Mouse (Mus musculus) left cerebral cortex, adult 18-20 months (tissue): Measurements from ENCODE around the gene Sfxn2. TPM values are rescaled to one million over a fixed set of nuclear protein-coding genes. Genes with fewer than 3 reads are reported as not detected.

Experiments
- DNase-seq, 2 experiments: peaks; one replicate each; pipeline ENCODE4 v3.0.0; 2021 to 2022; ENCODE audit warnings: low spot score in 2 of 2, mixed read lengths in 1 of 2
- total RNA-seq, 2 experiments: library from RNA; stranded (reverse); gene quantifications; 2 replicates each; pipeline ENCODE4 v1.2.3; 2021

Sfxn2 gene
- total RNA-seq, 2 experiments from 2014 or later: 3.5 to 5.6 TPM

DNA sequence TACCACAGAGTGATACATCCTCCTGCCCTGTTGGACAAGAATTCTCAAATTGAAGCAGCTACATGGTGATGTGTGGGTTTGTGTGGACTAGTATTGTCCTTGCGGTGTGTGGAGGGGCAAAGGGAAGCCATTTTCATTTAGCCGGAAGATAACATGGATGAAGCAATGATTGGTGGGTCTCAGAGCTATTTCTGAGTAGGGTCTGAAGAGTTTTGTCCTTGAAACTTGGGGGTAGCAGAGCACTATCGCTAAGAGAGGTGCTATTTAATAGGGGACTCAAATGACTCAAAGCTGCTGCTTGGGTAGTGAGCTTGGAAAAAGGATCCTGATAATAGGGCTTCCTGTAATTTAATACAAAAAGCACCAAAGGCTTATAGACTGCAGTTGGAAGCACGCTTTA is 25.0 kb downstream of the Sfxn2 start:
- DNase-seq: no peak

DNA sequence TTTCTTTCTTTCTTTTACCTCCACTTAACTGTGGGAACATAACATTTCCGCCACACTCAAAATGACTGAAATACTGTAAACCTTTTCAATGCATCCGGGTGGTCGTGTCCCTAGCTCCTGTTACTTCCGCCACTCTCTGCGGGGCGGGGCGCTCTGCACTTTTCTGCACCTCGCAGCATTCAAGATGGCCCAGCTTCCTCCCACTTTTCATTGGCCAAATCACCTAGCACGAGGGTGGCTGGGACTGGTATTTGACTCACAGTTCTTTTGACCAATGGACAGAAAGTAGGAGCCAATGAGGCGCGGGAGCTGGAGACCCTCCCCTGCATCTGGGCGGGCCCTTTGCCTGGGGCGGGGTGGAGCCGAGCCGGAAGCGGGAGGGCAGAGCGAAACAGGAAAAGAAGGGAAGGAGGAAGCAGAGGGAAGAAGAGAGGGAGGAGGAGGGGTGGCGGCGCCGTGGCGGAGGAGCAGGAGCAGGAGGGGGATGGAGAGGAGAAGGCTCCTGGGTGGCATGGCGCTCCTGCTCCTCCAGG is 25.6 kb downstream of the Sfxn2 start, which contains the start of gene Wbp1l:
Gene Wbp1l (plus strand): TSS at position 365 of the 533 bp plus-strand sequence.
- peak; percentile 93 to 97 for DNase-seq

DNA sequence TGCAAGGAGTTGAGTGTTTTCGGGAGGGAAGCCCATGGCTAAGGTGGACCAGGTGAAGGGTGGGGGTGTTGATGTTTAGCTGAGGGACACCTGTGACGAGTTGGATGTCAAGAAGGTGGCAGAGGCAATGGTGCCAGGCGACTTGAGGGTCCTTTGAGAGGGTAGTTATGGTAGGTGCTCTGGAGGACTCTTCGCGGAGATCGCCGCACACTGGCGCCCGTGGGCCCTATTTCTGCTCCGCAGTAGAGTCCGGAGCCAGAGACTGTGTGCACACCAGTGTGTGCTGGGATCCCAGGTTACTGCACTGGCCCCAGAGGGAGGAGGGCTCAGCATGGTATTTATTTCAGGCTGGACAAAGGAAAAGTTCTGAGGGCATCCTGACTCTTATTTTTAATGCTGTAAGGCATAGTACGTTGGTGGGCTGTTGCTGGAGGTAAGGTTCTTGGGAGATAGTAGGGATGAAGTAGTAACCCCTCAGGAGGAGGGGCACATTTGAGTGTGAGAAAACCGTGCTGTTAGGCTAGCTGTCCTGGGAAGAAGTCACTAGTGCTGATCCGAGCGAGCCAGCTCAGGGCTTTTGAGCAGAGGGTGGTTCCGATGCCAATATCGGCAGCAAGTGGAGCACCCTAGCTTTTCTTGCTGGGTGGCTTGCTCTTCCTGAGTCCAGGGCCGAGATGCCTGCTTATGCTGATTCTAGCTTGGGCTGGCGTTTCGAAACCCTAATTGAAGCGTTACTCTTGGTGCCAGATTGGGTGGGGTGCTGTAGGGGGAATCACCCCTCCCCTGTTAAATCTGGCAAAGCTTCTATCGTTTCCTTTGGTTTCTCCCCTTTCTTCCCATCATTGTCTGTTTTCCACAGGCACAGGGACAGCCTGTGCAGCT is 26.5 kb downstream of the Sfxn2 start:
- no peak for DNase-seq

DNA sequence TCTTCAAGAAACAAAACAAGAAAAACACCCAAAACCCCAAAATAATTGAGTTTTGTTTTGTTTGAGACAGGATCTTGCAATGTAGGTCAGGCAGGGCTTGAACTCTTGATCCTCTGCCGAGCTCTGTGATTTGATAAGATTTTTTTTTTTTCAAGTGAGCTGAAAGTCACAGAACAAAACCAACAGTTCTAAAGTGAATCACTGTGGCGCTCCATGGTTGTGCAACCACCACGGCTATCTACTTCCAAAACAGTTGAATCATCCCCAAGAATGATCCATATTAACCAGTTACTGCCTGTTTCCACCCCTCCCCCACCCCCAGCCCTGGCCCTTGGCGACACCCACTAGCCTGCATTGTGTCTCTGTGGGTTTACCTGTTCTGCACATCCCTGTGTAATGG is 27.2 kb downstream of the Sfxn2 start:
- DNase-seq: no peak

DNA sequence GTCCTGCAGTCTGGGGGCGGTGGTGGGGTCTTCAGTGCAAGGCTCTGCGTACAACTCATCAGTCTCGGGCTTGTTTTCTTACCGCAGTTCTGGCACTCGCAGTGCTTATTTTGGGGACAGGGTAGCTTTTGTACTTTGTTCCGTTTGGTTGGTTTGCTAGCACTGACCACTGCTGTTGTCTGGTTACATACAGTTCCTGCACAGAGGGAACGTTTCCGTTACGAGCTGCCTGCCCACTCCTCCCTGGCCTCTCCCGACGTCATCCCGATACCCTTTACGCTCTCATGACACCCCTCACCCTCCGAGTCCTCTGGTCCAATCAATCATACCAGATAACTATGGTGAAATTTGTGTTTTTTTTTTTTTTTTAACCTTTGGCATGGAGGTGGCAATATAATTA is 28.3 kb downstream of the Sfxn2 start:
- DNase-seq: no peak

DNA sequence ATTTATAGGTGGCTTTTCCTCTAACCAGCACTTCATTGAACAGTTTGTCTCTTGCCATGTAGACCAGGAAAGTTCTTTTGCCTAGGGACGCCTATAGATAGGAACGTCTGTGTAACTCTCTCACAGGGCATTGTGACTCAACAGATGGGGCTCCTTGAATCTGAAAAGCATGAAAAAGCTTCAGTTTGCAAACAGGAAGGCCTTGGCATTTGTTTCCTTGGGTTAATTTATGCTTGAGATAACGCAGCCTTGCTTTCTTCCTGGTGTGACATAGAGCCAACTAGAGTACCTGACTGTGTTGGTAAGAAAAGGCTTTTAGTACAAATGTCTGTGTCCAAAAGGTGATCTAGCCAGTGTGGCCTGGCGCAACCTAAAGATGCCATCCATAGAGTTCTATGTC is 29.2 kb downstream of the Sfxn2 start:
- no peak for DNase-seq

DNA sequence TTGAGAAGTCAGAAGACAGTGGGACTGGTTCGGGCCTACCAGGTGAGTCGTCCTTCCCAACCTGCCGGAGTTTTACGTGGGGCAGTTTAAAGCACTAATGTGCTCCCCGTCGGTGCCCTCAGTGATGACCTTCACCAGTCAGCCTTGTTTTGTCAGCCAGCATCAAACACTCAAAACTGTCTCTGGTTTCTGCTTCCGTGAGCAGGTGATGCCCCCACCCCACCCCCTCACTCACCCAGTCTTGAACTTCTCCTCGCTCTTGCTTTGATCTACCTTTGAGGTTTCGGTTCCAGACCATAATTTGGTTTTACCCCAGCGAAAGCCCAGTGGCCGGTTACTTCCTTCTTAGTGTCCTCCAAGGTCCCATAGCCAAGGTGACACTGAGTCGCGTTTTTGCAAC is 33.6 kb downstream of the Sfxn2 start:
- DNase-seq: no peak

DNA sequence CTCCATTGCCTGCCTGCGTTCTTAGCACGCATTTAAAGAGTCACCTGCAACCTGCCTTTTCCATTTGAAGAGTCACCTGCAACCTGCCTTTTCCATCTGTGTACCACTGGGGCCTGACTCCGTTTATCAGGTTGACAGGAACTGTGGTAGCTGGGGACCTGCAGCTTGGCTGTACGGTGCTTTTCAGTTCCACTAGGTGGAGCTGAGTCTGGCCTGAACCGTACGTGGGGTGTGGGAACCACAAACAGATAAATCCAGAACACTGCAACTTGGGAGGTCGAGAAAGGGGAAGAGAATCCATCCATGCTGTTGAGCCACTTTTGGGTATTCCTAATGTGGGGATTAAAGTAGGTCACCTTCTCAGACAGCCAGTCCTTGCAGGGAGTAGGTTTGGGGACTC is 34.3 kb downstream of the Sfxn2 start:
- no peak for DNase-seq

DNA sequence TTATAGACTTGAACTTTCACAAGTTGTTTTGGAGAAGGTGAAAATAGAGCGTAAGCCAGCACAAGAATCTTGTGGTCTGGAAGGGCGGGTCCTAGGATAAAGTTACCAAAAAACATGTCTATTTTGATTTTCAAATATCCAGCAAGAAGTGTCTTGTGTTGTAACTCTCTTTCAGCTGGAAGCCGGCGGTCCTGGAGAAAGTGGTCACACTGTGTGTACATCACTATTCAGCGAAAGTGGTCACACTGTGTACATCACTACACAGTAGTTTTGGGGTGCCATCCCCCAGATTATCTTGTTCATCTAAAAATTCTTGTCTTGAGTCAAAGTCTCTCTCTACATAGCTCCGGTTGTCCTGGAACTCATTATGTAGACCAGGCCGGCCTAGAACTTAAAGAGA is 35.0 kb downstream of the Sfxn2 start:
- no peak for DNase-seq

DNA sequence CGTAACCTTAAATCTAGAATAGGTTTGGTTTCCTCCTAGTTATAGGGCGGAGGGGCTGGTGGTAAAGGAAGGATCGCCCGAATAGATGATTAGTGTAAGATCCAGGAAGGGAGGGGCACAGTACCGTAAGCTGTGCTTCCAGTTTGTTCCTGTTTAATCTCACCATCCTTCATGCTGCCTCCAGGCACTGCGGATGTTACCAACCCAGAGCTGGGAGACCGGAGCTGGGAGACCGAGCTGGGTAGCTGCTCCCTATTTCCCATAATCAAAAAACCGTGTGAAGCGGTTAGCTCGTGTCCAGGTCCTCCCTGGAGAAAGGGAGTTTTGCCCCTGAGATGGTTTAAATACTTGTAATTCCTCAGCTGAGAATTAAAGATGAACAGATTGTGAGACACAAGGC is 43.2 kb downstream of the Sfxn2 start:
- no peak for DNase-seq

DNA sequence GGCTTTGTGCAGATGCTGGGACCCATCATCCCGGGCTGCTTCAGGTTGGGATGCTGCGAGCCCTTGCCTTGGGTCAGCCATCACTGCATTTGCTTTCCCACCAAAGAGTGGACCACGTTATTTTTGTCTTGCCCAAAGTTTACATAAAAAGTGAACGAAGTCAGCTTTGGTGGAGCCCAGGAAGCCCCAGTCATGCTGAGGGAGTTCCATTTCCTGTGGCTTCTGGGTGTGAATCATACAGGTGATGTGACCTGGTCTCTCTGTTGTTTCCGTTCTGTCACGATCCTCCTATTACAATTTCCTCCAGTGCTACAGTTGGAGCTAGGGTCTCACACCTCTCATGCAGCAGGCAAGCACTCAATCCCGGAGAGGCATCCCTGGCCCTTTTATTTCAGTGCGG is 44.2 kb downstream of the Sfxn2 start:
- DNase-seq: no peak

DNA sequence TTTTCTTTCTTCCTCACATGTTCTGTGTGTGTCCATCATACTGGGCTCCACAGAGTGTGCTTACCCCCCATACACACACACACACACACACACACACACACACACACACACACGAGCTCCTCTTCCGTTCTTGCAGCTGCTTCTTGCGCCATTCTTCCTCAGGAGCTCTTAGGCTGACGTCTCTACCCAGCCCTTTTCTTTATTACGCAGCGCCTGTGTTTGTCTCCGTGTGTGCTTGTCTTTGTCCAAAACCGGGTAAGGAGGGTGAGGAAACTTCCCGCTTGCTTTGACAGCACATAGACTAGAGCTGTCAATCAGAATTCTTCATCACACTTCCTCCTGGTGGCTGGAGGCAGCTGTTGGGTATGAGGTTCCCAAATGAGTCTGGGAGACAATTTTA is 45.2 kb downstream of the Sfxn2 start:
- no peak for DNase-seq

DNA sequence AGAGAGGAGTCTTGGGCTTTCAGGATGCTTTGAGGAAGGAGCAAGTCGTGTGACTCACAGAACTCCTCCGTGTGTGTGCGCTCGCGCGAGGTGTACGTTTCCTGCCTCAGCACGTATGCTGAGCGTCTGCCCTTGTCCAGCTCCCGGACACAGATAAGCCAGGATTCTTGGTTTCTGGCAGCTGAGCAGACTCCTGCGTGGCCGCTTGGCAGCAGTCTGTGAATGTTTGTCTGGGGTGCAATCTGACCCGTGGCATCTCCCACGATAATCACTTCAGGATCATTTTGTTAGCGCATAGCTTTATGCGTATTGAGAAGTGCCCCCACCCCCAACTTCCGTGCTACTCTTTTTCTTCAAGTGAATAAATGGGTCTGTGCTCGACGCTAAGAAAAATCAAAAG is 45.8 kb downstream of the Sfxn2 start:
- DNase-seq: no peak

DNA sequence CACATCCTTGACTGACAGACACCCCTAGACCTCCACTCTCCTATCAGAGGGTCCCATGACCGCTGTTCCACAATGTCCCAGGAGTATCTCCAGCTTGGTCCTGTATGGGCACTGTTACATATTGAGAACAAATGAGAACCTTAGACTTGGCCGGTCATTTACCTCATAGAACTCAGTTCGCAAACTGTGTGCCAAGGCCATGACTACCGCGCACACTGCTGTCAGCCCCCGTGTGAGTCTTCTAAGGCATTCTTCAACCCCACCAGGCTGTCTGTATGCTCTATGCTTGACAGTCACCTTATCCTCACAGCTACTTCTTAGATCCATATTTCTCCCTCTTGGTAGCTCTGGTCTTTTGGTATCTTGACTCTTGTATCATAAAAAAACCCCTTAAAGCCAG is 46.4 kb downstream of the Sfxn2 start:
- DNase-seq: no peak

DNA sequence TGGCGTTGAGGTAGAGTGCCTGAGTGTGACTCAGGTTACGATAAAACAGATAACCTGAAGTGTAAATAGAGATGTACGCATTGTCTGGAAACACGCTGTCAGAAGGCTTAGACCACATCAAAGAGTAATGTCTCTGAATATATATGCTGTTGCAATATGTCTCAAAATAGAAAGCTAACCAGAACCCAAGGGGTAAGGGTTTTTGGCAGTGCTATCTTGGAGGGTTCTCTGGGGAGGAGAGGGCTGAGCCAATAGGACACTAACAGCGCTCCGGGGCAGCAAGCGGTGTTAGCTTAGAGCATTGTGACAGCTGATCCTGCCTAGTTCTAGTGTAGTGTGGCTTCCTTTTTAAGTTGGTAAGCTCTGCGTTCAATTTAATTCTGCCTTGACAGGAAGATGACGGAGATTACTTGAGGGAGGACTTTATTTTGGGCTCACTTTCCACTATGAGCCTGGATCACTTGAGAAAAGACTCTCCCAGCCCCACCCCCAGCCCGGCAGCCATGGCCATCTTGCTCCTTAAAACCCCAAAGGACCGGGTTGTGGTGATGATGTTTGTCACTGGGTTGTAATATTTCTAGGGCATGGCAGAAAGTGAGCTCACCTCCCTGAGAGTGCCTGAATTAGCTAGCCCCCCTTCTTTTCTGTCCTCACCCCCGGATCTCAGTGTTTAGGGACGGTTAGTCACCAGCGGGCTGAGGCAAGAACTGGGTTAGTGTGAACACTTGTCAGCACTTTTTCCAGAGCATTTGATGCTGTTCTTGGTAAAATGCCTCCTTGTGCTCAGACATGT is 47.0 kb downstream of the Sfxn2 start:
- DNase-seq: peak; percentile 50 to 61

DNA sequence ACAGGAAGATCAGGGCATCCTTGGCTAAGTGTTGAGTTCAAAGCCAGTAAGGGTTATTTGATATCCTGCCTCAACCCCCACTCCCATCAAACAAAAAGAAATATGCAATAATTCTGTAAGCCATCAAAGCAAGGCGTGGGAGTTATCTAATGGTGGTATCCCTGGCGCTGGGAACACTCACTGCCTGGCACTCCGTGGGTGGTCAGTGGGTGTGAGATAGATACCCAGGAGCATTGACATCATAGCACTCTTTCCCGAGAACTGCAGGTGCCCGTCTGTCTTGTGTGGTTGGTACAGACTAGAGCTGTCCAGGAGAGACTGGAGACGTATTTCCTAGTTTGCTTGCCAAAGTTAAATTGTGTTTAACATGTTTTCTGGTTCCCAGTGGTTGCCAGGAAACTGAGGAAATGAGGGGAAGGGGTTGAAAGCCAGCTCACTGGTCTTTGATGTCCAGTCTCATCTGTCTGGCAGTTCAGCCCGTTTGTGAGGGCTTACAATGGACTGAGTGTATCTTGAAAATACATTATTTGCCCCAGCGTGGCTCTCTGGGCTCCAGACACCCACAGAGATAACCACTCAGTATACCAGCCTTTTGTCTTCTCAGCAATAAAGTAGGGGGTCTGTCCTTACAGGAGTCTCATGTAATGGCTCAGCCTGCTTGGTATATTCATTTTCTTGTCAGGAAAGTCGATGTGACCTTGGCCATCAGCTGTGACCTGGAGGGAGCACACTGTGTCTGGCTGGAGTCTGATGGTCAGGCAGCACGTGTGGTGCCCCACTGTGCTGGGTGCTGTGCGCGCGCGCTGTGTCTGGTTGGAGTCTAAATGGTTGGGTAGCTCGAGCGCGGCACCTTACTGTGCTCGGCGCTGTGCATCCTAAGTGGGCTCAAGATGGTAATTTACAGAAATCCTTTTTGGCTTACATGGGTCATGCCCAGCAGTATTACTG is 48.3 kb downstream of the Sfxn2 start:
- no peak for DNase-seq

DNA sequence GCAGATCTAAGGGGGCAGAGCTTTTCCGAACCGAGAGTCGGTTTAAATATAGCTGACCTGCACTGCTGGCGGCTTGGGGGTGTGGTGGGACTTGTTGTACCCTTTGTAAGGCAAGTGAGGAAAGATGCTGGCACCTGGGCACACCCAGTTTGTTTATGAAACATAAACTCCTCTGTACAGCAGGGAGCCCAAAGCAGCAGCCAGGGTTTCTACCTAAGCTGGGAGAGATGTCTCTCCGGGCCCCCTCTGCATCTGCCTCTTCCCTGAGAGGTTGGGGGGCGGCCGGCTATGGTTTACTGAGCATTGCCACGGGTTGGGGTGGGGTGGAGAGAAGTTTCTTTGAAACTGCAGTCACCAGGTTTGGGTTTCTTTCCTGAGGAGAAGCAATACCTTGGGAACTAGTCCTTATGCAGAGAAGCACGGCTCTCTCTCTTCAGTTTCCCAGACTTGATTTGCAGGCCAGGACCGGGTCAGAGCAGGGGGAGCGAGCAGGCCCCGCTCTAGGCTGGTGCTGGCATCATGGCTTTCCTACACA is 49.6 kb downstream of the Sfxn2 start:
- no peak for DNase-seq

DNA sequence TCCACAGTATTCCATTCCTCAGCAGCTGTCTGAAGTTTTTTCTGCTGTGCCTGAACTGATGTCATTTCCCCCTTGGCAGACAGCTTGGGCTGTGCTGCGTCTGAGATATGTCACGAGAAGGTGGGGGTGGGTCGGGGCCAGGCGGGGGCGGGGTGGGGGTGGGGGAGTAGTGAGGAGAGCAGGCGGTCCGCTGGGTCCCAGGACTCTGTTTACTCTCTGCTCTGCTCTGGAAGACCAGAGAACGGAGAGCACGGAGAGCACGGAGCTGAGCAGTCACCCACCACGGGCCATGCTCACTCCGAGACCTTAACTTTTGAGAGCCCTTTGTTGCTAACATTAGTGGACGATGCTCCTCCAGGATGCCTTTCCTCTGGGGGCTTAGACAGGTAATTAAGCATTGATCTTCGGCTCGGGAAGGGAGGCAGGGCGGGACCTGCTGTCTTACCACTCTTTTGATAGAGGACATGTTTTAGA is 50.1 kb downstream of the Sfxn2 start:
- DNase-seq: no peak

DNA sequence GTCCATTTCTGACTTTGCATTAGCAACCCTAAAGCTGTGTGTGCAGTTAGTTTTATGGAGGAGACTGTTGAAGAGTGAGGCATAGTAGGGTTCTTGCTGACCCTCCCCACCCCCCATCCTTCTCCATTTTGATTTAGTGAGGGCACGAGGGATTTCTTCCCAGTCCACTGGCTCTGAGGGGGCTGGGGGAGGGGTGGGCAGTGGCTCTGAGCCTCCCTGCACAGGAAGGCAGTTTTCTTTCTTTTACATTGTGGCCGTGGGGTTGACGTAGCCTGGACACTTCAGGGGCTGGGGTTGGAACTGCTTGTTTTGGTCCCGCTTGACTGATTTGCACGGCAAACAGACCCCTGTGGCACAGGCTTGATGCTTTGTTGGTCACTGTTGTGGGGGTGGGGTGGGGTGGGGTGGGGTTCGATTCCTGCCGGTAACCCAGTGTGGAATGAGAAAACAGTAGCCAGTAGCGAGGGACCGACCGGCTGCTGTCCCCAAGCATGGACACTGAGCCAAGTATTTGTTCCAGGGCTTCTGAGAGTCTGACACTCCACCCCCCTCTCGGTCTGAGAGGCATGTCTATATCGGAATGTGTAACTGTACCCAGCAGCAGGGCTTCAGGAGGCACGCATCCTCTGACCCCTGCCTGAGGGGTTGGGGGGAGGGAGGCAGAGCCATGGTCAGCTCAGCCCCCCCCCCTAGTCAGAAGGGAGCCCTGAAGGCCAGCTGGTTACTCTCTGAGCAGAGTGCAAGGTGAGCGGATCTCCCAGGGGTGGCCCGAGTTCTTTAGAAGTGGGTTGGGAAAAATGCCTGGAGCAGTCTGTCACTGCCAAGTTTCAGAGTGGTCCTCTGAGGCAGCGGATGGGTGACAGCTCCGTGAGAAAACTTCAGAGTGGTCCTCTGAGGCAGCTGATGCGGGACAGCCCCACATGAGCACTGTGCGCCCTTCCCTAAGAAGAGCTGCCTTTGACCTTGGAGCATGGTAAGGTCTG is 50.9 kb downstream of the Sfxn2 start:
- no peak for DNase-seq
